Mouse (Mus musculus) limb, embryonic 11.5 days (tissue): ENCODE results near the gene Ndufv2. TPM values are rescaled to one million over a fixed set of nuclear protein-coding genes. Genes with fewer than 3 reads are reported as not detected.

Experiments used
- ATAC-seq: fragments of 200-750 bp; cut with Nextera tagmentation; 2 replicates; pipeline ENCODE4 v1.8.0; 2017; ENCODE audit warnings: low read depth; ENCODE audit not compliant: insufficient number of reproducible peaks, low FRiP score, low TSS enrichment
- DNase-seq: peaks from one replicate; pipeline ENCODE4 v3.0.0-alpha.2; 2015; ENCODE audit warnings: low spot score
- H3K27ac ChIP-seq: fragments of 300-500 bp; sonication (generic); replicated peaks from 2 replicates; pipeline ENCODE4 v1.5.1; 2014; ENCODE audit warnings: low read depth, mild to moderate bottlenecking, low read length
- H3K27me3 ChIP-seq: fragments of 300-500 bp; sonication (generic); 2 replicates; pipeline ENCODE4 v1.6.1; 2014; ENCODE audit warnings: mild to moderate bottlenecking, low read length, mixed read lengths; ENCODE audit not compliant: control insufficient read depth, insufficient read depth
- H3K36me3 ChIP-seq: fragments of 300-500 bp; sonication (generic); 2 replicates; pipeline ENCODE4 v1.6.1; 2014; ENCODE audit warnings: mild to moderate bottlenecking, low read length, moderate library complexity, mixed read lengths; ENCODE audit not compliant: control insufficient read depth, insufficient read depth
- H3K4me1 ChIP-seq: fragments of 300-500 bp; sonication (generic); 2 replicates; pipeline ENCODE4 v1.6.1; 2014; ENCODE audit warnings: low read length, mixed read lengths; ENCODE audit not compliant: control insufficient read depth, insufficient read depth
- H3K4me2 ChIP-seq: fragments of 300-500 bp; sonication (generic); 2 replicates; pipeline ENCODE4 v1.6.1; 2014; ENCODE audit warnings: low read depth, mild to moderate bottlenecking, moderate library complexity; ENCODE audit not compliant: severe bottlenecking
- H3K4me3 ChIP-seq: fragments of 300-500 bp; sonication (generic); 2 replicates; pipeline ENCODE4 v1.5.1; 2014; ENCODE audit warnings: low read depth, low read length
- H3K9ac ChIP-seq: fragments of 300-500 bp; sonication (generic); 2 replicates; pipeline ENCODE4 v1.6.1; 2014; ENCODE audit warnings: mild to moderate bottlenecking, low read length
- H3K9me3 ChIP-seq: fragments of 300-500 bp; sonication (generic); 2 replicates; pipeline ENCODE4 v1.6.1; 2016; ENCODE audit warnings: low read length; ENCODE audit not compliant: control insufficient read depth
- WGBS: fragments of 180-500 bp; shearing (Covaris S2); extraction: QIAGEN DNeasy Blood & Tissue Kit; methylation state at CpG from one replicate; pipeline ENCODE4 v1.1.7; 2014; 5-methylcytosine and 5-hydroxymethylcytosine counted together
- polyA plus RNA-seq: library from polyadenylated mRNA; unstranded; fragments of >200 nt; fragmentation: Nextera tagmentation; extraction: Ambion mirVana; gene quantifications from 2 replicates; pipeline ENCODE4 v1.2.1, GENCODE M21; 2014

The Ndufv2 gene
- polyA plus RNA-seq, 1 experiment from 2014 or later: 320 TPM

GRCm38 (mm10) chr17:66118991-66119390 lies 17.6 kb upstream of the Ndufv2 start:
- no peak for DNase-seq
- Histone ChIP-seq H3K4me2 (no peak overlapping the region), H3K9me3 (no peaks in the 10 kb centered on the region), H3K4me1 (no peaks in the 10 kb centered on the region), H3K27me3 (no peaks in the 10 kb centered on the region), H3K4me3 (no peak overlapping the region), H3K27ac (no peak overlapping the region), H3K36me3 (peaks cover 15% of the 10 kb centered on the region), H3K9ac (no peak overlapping the region)
- no peak for ATAC-seq
- WGBS: 88% methylated on average over 8 of the region's 8 CpGs

- peaks cover 5% of the 10 kb centered on the region; the same call in 1 of the 2 replicates for H3K4me1 ChIP-seq
- DNase-seq (no peak), ATAC-seq (no peak)
- H3K4me2 ChIP-seq: peak overlapping the region; percentile 49
- H3K9ac ChIP-seq: no peak overlapping the region
- H3K27me3 ChIP-seq: no peaks in the 10 kb centered on the region
- H3K27ac ChIP-seq: no peak overlapping the region
- no peaks in the 10 kb centered on the region for H3K9me3 ChIP-seq
- WGBS: 54% methylated on average over 4 of the region's 4 CpGs
- peak overlapping the region; percentile 81 for H3K4me3 ChIP-seq
- H3K36me3 ChIP-seq: peaks cover 12% of the 10 kb centered on the region; the same call in 1 of the 2 replicates
Measured at GRCm38 (mm10) chr17:66112166-66112565, 10.8 kb upstream of the Ndufv2 start.

GRCm38 (mm10) chr17:66111402-66111959 lies 10.1 kb upstream of the Ndufv2 start, which contains the start of gene Washc1:
TSS of gene Washc1 (plus strand) at chr17:66111545.
- ATAC-seq (peak; percentile 96), DNase-seq (peak; percentile 96)
- no peaks in the 10 kb centered on the region for H3K9me3 ChIP-seq
- no peak within 1 kb of the TSS for H3K27ac ChIP-seq
- peak within 1 kb of the TSS; percentile 49 for H3K4me2 ChIP-seq
- H3K27me3 ChIP-seq: no peaks in the 10 kb centered on the region
- H3K9ac ChIP-seq: peak within 1 kb of the TSS; percentile 70
- 1% methylated on average over 32 of the region's 41 CpGs for WGBS
- H3K4me3 ChIP-seq: peak within 1 kb of the TSS; percentile 81
- peaks cover 12% of the 10 kb centered on the region; the same call in 1 of the 2 replicates for H3K36me3 ChIP-seq
- H3K4me1 ChIP-seq: peaks cover 5% of the 10 kb centered on the region; the same call in 1 of the 2 replicates

- Histone ChIP-seq H3K9ac (no peak overlapping the region), H3K9me3 (no peaks in the 10 kb centered on the region), H3K4me3 (peak overlapping the region; percentile 81), H3K27me3 (no peaks in the 10 kb centered on the region), H3K4me2 (peak overlapping the region; percentile 49), H3K4me1 (peaks cover 5% of the 10 kb centered on the region; the same call in 1 of the 2 replicates), H3K27ac (no peak overlapping the region), H3K36me3 (peaks cover 7% of the 10 kb centered on the region; the same call in 1 of the 2 replicates)
- 49% methylated on average over 6 of the region's 6 CpGs for WGBS
- ATAC-seq (no peak), DNase-seq (no peak)
Measured at GRCm38 (mm10) chr17:66110746-66111145, 9.4 kb upstream of the Ndufv2 start.

DNA sequence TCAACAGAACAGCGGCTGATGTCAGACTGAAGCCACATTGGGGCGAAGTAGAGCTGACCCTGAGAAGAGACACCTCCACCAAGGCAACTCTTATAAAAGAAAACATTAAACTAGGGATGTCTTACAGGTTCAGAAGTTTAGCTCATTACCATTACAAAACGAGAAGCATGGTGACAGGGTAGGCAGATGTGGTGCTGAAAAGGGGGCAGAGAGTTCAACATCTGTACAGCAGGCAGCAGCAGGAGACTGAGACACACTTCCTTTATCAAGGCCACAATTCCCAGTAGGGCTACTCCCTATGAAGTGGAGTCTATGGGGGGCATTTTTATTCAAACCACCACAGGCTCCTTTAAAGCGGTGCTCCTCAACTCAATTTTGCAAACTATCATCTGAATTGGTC lies 6.8 kb upstream of the Ndufv2 start:
- DNase-seq: no peak
- Histone ChIP-seq H3K27me3 (no peaks in the 10 kb centered on the region), H3K4me1 (peaks cover 5% of the 10 kb centered on the region; the same call in 1 of the 2 replicates), H3K27ac (no peak overlapping the region), H3K36me3 (no peaks in the 10 kb centered on the region), H3K9ac (no peak overlapping the region), H3K4me2 (no peak overlapping the region), H3K9me3 (no peaks in the 10 kb centered on the region; the same call in 1 of the 2 replicates), H3K4me3 (no peak overlapping the region)
- ATAC-seq: no peak
- 82% methylated on average over 4 of the region's 4 CpGs for WGBS

DNA sequence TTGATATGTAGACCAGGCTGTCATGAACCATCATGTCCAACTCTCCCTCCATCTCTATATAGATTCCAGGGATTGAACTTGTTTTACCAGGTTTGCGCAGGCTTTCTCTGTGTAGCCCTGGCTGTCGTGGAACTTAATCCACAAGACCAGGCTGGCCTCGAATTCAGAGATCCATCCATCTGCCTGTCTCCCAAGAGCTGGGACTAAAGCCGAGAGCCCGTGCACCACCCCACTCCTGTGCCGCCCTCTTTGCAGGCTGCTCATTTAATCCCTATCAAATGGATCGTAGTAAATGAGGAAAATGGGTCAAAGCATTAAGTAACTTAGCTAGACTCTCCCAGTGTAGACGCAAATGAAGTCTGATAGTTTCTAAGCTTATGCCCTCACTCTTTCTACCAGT lies 6.1 kb upstream of the Ndufv2 start:
- H3K9me3 ChIP-seq: no peaks in the 10 kb centered on the region; the same call in 1 of the 2 replicates
- H3K27ac ChIP-seq: no peak overlapping the region
- no peaks in the 10 kb centered on the region for H3K27me3 ChIP-seq
- 69% methylated on average over 8 of the region's 8 CpGs for WGBS
- no peak overlapping the region for H3K9ac ChIP-seq
- no peak overlapping the region for H3K4me3 ChIP-seq
- H3K4me2 ChIP-seq: no peak overlapping the region
- ATAC-seq (no peak), DNase-seq (no peak)
- H3K36me3 ChIP-seq: no peaks in the 10 kb centered on the region
- peaks cover 3% of the 10 kb centered on the region; the same call in 1 of the 2 replicates for H3K4me1 ChIP-seq

- H3K4me2 ChIP-seq: no peak overlapping the region
- no peaks in the 10 kb centered on the region; the same call in 1 of the 2 replicates for H3K9me3 ChIP-seq
- H3K4me3 ChIP-seq: no peak overlapping the region
- no peaks in the 10 kb centered on the region for H3K4me1 ChIP-seq
- DNase-seq: peak; percentile 63
- 56% methylated on average over 10 of the region's 10 CpGs for WGBS
- H3K27me3 ChIP-seq: no peaks in the 10 kb centered on the region
- no peaks in the 10 kb centered on the region for H3K36me3 ChIP-seq
- H3K27ac ChIP-seq: no peak overlapping the region
- H3K9ac ChIP-seq: peak overlapping the region; percentile 45; the same call in 1 of the 2 replicates
- ATAC-seq: no peak
Measured at GRCm38 (mm10) chr17:66106601-66107267, 5.4 kb upstream of the Ndufv2 start.

GRCm38 (mm10) chr17:66104076-66104475 lies 2.7 kb upstream of the Ndufv2 start:
- Histone ChIP-seq H3K9me3 (no peaks in the 10 kb centered on the region; the same call in 1 of the 2 replicates), H3K4me3 (no peak overlapping the region), H3K36me3 (no peaks in the 10 kb centered on the region), H3K9ac (no peak overlapping the region), H3K4me1 (peaks cover 6% of the 10 kb centered on the region), H3K4me2 (no peak overlapping the region), H3K27me3 (no peaks in the 10 kb centered on the region), H3K27ac (no peak overlapping the region)
- 82% methylated on average over 7 of the region's 7 CpGs for WGBS
- DNase-seq: no peak
- ATAC-seq: no peak
